Mouse (Mus musculus) neural tube, embryonic 12.5 days (tissue): ENCODE measurements around the gene Lyz2. TPM values are rescaled to one million over a fixed set of nuclear protein-coding genes. Genes with fewer than 3 reads are reported as not detected.
"Not testable (repeated sequence)": the region's sequence is repeated elsewhere in the genome, so short reads cannot be mapped to it uniquely, and the experiment has no call there.

ENCODE experiments used
- ATAC-seq: fragments of 200-750 bp; cut with Nextera tagmentation; 2 replicates; pipeline ENCODE4 v1.8.0; 2017; ENCODE audit warnings: low read depth, mild to moderate bottlenecking, moderate TSS enrichment, moderate library complexity; ENCODE audit not compliant: low FRiP score
- H3K27ac ChIP-seq: fragments of 300-500 bp; sonication (generic); 2 replicates; pipeline ENCODE4 v1.5.1; 2016
- H3K27me3 ChIP-seq: fragments of 300-500 bp; sonication (generic); replicated peaks from 2 replicates; pipeline ENCODE4 v1.6.1; 2016; ENCODE audit warnings: mild to moderate bottlenecking
- H3K36me3 ChIP-seq: fragments of 300-500 bp; sonication (generic); 2 replicates; pipeline ENCODE4 v1.6.1; 2016; ENCODE audit warnings: mild to moderate bottlenecking
- H3K4me1 ChIP-seq: fragments of 300-500 bp; sonication (generic); 2 replicates; pipeline ENCODE4 v1.6.1; 2016
- H3K4me2 ChIP-seq: fragments of 300-500 bp; sonication (generic); replicated peaks from 2 replicates; pipeline ENCODE4 v1.6.1; 2016; ENCODE audit warnings: mild to moderate bottlenecking
- H3K4me3 ChIP-seq: fragments of 300-500 bp; sonication (generic); 2 replicates; pipeline ENCODE4 v1.5.1; 2016
- H3K9ac ChIP-seq: fragments of 300-500 bp; sonication (generic); 2 replicates; pipeline ENCODE4 v1.6.1; 2016; ENCODE audit warnings: mild to moderate bottlenecking
- H3K9me3 ChIP-seq: fragments of 300-500 bp; sonication (generic); 2 replicates; pipeline ENCODE4 v1.6.1; 2016; ENCODE audit warnings: mild to moderate bottlenecking
- WGBS: fragments of 180-500 bp; shearing (Covaris S2); methylation state at CpG from one replicate; pipeline ENCODE4 v1.1.7; 2016; 5-methylcytosine and 5-hydroxymethylcytosine counted together
- polyA plus RNA-seq: library from polyadenylated mRNA; unstranded; fragments of >200 nt; fragmentation: Nextera tagmentation; extraction: Ambion mirVana; gene quantifications from 2 replicates; pipeline ENCODE4 v1.2.1, GENCODE M21; 2016

The Lyz2 gene
- polyA plus RNA-seq, 1 experiment from 2014 or later = 16.7 TPM

DNA sequence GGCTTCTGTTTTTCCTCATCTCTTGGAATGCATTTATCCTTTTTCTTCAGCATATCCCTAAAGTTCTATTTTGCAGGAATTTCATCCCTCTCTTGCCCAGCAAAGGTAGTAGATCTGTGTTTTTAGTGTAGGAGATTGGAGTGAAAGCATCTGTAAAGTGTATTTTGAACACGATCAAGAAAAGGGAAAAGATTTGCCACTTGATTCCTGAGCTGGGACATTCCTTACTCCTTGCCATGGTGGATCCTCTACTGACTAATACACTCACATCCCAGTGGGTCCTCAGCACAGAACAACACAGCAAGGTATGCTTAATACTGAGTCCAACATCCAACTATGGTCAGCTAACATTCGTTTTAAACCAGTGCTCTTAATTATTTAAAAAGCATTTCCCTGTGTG lies 430 bp upstream of the Lyz2 start:
- Histone ChIP-seq H3K4me2 (no peak overlapping the region), H3K27me3 (no peaks in the 10 kb centered on the region), H3K4me1 (no peaks in the 10 kb centered on the region), H3K27ac (no peak overlapping the region), H3K9me3 (no peaks in the 10 kb centered on the region), H3K4me3 (no peak overlapping the region), H3K9ac (no peak overlapping the region), H3K36me3 (no peaks in the 10 kb centered on the region)
- WGBS = 82% methylated on average over 2 of the region's 2 CpGs
- ATAC-seq = no peak

GRCm38 (mm10) chr10:117281381-117281920 lies 670 bp downstream of the Lyz2 start:
- WGBS = 87% methylated on average over 7 of the region's 7 CpGs
- no peak overlapping the region for H3K4me3 ChIP-seq
- H3K4me2 ChIP-seq = no peak overlapping the region
- no peak for ATAC-seq
- H3K36me3 ChIP-seq = no peaks in the 10 kb centered on the region
- no peak overlapping the region for H3K27ac ChIP-seq
- H3K27me3 ChIP-seq = no peaks in the 10 kb centered on the region
- no peaks in the 10 kb centered on the region for H3K9me3 ChIP-seq
- no peaks in the 10 kb centered on the region for H3K4me1 ChIP-seq
- H3K9ac ChIP-seq = no peak overlapping the region

DNA sequence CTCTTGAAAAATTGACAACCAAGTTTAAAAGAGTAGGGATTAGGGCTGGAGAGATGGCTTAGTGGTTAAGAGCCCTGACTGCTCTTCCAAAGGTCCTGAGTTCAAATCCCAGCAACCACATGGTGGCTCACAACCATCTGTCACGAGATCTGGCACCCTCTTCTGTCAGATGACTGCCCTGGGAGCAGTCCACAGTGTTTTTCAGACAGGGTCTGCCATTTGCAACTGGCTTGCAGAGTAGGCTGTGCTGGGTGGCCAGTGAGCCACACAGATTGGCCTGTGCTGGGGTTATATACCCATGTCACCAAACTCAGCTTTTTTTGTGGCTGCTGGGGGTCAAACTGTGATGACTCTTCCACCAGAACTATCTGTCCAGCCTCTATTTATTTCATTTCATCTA lies 2.1 kb downstream of the Lyz2 start:
- WGBS = 52% methylated on average over 1 of the region's 1 CpGs

DNA sequence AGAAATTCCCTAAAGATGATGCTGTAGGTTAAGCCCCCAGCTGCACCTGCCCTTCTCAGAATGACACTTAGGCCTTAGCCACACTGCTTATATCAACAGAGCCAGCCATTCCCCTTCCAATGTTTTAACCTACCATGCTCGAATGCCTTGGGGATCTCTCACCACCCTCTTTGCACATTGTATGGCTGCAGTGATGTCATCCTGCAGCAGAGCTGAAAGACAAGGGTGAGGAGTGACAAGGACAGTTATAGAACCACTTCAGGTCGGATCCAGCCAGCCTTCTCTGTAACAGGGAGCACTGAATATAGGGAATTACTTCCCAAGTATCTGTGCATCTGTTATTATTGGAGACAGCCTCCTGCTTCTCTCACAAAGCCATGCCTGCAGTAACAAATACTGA lies 3.6 kb downstream of the Lyz2 start:
- H3K4me1 ChIP-seq, H3K27me3 ChIP-seq, H3K4me3 ChIP-seq, H3K9ac ChIP-seq, ATAC-seq, H3K27ac ChIP-seq, H3K4me2 ChIP-seq, H3K9me3 ChIP-seq, H3K36me3 ChIP-seq: not testable (repeated sequence)
- 59% methylated on average over 2 of the region's 2 CpGs for WGBS

More for the DNA sequence above, 2.1 kb downstream of the Lyz2 start:
- no peak overlapping the region for H3K9ac ChIP-seq
- H3K27ac ChIP-seq = no peak overlapping the region
- no peak overlapping the region for H3K4me2 ChIP-seq
- ATAC-seq = no peak
- no peaks in the 10 kb centered on the region for H3K4me1 ChIP-seq
- no peak overlapping the region for H3K4me3 ChIP-seq
- no peaks in the 10 kb centered on the region for H3K27me3 ChIP-seq
- no peaks in the 10 kb centered on the region for H3K36me3 ChIP-seq
- no peaks in the 10 kb centered on the region for H3K9me3 ChIP-seq

DNA sequence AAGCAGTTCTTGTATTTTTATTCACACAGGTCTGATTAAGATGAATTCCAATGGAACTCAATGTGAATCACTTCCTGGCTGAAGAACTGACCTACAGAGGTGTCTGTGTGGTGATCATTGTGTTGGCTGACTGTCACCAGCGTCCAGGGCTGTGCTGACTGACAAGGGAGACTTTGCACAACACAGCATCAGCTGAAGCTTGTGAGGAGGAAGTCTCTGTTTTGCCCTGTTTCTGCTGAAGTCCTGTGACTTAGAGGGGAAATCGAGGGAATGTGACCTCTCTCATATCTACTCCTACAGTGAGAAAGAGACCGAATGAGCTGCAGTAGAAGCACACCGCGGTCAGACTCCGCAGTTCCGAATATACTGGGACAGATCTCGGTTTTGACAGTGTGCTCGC lies 4.3 kb downstream of the Lyz2 start:
- WGBS = 86% methylated on average over 9 of the region's 9 CpGs
- H3K27me3 ChIP-seq = not testable (repeated sequence)

GRCm38 (mm10) chr10:117275681-117276369 lies 6.3 kb downstream of the Lyz2 start:
- H3K36me3 ChIP-seq = no peaks in the 10 kb centered on the region
- no peak overlapping the region for H3K9ac ChIP-seq
- no peaks in the 10 kb centered on the region for H3K27me3 ChIP-seq
- WGBS = 84% methylated on average over 10 of the region's 10 CpGs
- no peaks in the 10 kb centered on the region for H3K9me3 ChIP-seq
- ATAC-seq = no peak
- no peak overlapping the region for H3K27ac ChIP-seq
- no peak overlapping the region for H3K4me2 ChIP-seq
- H3K4me1 ChIP-seq = no peaks in the 10 kb centered on the region
- no peak overlapping the region for H3K4me3 ChIP-seq

More for the DNA sequence above, 4.3 kb downstream of the Lyz2 start:
- not testable (repeated sequence) for H3K4me2 ChIP-seq, H3K4me3 ChIP-seq, ATAC-seq, H3K9ac ChIP-seq, H3K27ac ChIP-seq, H3K4me1 ChIP-seq, H3K9me3 ChIP-seq, H3K36me3 ChIP-seq

DNA sequence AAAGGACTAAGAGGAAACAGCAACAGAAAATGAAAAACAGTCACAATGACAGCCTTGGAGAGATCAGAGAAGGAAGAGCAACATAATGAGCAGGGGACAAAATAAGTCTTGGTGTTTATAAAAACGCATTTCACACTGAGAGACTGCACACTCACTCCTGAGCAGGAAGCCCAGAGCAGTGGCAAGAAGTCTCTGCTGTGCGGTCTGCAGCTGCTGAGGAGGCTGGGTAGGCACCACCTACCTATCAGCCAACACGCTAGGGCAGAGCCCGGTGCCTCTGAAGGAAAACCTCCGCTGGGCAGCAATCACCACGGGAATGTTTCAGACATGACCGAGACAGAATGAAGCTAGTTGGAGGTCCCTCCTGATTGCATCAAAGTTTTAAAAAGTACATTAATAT lies 7.5 kb downstream of the Lyz2 start:
- H3K36me3 ChIP-seq, ATAC-seq, H3K27me3 ChIP-seq, H3K4me1 ChIP-seq, H3K27ac ChIP-seq, H3K9ac ChIP-seq, H3K9me3 ChIP-seq, H3K4me3 ChIP-seq, H3K4me2 ChIP-seq: not testable (repeated sequence)
- WGBS = 91% methylated on average over 4 of the region's 7 CpGs

- H3K4me1 ChIP-seq = no peaks in the 10 kb centered on the region
- no peak for ATAC-seq
- no peak overlapping the region for H3K4me3 ChIP-seq
- no peaks in the 10 kb centered on the region for H3K9me3 ChIP-seq
- H3K4me2 ChIP-seq = no peak overlapping the region
- no peaks in the 10 kb centered on the region for H3K27me3 ChIP-seq
- H3K27ac ChIP-seq = no peak overlapping the region
- H3K36me3 ChIP-seq = no peaks in the 10 kb centered on the region
- H3K9ac ChIP-seq = no peak overlapping the region
Observed at GRCm38 (mm10) chr10:117272023-117272422, 10.1 kb downstream of the Lyz2 start.

DNA sequence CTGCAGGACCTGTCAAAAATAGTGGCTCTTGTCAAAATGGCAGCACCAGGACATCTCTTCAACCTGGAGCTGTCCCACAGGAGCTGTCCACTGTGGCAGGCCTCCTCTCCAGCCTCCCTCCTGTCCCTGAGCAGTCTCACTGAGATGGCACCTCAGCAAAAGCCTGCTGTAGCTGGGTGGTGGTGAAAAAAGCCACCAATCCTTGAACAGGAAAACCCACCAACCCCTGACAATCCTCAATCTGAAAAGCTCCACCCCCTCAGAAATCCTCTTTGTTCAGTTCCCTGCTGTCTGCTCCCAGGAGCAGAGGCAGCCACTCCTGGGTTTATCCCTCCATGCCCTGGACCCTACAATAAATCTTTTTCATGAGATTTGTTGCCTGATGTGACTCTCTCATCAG lies 22.3 kb downstream of the Lyz2 start:
- H3K9me3 ChIP-seq = peaks cover 9% of the 10 kb centered on the region; the same call in 1 of the 2 replicates
- peak; percentile 48; the same call in 1 of the 2 replicates for ATAC-seq
- H3K4me1 ChIP-seq = peaks cover 4% of the 10 kb centered on the region
- H3K4me3 ChIP-seq = no peak overlapping the region
- H3K27me3 ChIP-seq = no peaks in the 10 kb centered on the region
- no peaks in the 10 kb centered on the region for H3K36me3 ChIP-seq
- H3K27ac ChIP-seq = no peak overlapping the region
- H3K9ac ChIP-seq = no peak overlapping the region
- H3K4me2 ChIP-seq = no peak overlapping the region

- ATAC-seq = no peak
- H3K27ac ChIP-seq = no peak within 1 kb of the TSS
- H3K4me2 ChIP-seq = no peak within 1 kb of the TSS
- H3K9ac ChIP-seq = no peak within 1 kb of the TSS
- no peak within 1 kb of the TSS for H3K4me3 ChIP-seq
- 90% methylated on average over 12 of the region's 12 CpGs for WGBS
- H3K9me3 ChIP-seq = no peaks in the 10 kb centered on the region
- no peaks in the 10 kb centered on the region for H3K36me3 ChIP-seq
- no peaks in the 10 kb centered on the region for H3K4me1 ChIP-seq
- H3K27me3 ChIP-seq = no peaks in the 10 kb centered on the region
Observed at GRCm38 (mm10) chr10:117238603-117239002, 43.5 kb downstream of the Lyz2 start, which contains the start of gene 9530003J23Rik. 9530003J23Rik (minus strand) TSS chr10:117238703.

GRCm38 (mm10) chr10:117235866-117236265 lies 46.3 kb downstream of the Lyz2 start:
- no peak for ATAC-seq
- 65% methylated on average over 11 of the region's 11 CpGs for WGBS

GRCm38 (mm10) chr10:117234825-117235224 lies 47.3 kb downstream of the Lyz2 start:
- Histone ChIP-seq H3K27ac (no peak overlapping the region), H3K9me3 (no peaks in the 10 kb centered on the region), H3K4me1 (no peaks in the 10 kb centered on the region), H3K27me3 (no peaks in the 10 kb centered on the region), H3K9ac (no peak overlapping the region), H3K36me3 (no peaks in the 10 kb centered on the region), H3K4me3 (no peak overlapping the region), H3K4me2 (no peak overlapping the region)
- WGBS = 75% methylated on average over 4 of the region's 4 CpGs
- ATAC-seq = no peak

More at GRCm38 (mm10) chr10:117235866-117236265, 46.3 kb downstream of the Lyz2 start:
- H3K27ac ChIP-seq = no peak overlapping the region
- H3K9me3 ChIP-seq = no peaks in the 10 kb centered on the region
- no peaks in the 10 kb centered on the region for H3K4me1 ChIP-seq
- no peaks in the 10 kb centered on the region for H3K36me3 ChIP-seq
- H3K9ac ChIP-seq = no peak overlapping the region
- H3K4me2 ChIP-seq = no peak overlapping the region
- no peak overlapping the region for H3K4me3 ChIP-seq
- no peaks in the 10 kb centered on the region for H3K27me3 ChIP-seq

DNA sequence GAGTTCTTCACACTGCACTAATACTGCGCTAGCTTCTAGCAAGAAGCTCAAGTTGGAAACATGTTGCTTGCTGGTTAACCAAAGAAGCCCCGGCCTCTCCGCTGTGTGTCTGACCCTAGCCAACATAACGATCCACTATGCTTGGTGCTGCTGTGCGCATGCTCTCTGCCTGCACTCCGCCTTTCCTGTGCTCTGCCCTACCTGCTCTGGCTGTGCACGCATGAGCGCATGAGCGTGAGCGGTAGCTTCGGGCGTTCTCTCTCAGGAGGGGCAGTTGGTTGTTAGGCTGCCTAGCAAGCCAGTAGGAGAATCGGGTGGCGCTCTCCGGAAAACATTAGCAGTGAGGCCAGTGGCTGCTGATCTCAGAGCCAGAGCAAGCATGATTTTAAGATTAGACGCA lies 52.3 kb downstream of the Lyz2 start:
- no peaks in the 10 kb centered on the region for H3K27me3 ChIP-seq
- H3K4me3 ChIP-seq = no peak overlapping the region
- ATAC-seq = no peak
- no peaks in the 10 kb centered on the region for H3K4me1 ChIP-seq
- no peak overlapping the region for H3K4me2 ChIP-seq
- no peaks in the 10 kb centered on the region for H3K36me3 ChIP-seq
- H3K9me3 ChIP-seq = no peaks in the 10 kb centered on the region
- WGBS = 74% methylated on average over 16 of the region's 16 CpGs
- no peak overlapping the region for H3K9ac ChIP-seq
- H3K27ac ChIP-seq = no peak overlapping the region
